Mouse (Mus musculus) testis, postnatal 10 days (tissue): ENCODE measurements around the gene Bpifa2.
A peak's percentile ranks its signal among the peaks of the same experiment; 100 is the strongest.
"Not testable (repeated sequence)": the region's sequence is repeated elsewhere in the genome, so short reads cannot be mapped to it uniquely, and the experiment has no call there.

Experiments used
- DNase-seq: peaks from one replicate; pipeline ENCODE4 v3.0.0; 2021; ENCODE audit warnings: low spot score

Gene Bpifa2

GRCm38 (mm10) chr2:154007965-154008364 lies at the start of gene Bpifa2:
Bpifa2 (plus strand) TSS chr2:154008265.
- DNase-seq: no peak

- DNase-seq: no peak
These were observed 45.2 kb upstream of the Bpifa2 start for GRCm38 (mm10) chr2:153962821-153963331.

GRCm38 (mm10) chr2:153963334-153963733 lies 44.7 kb upstream of the Bpifa2 start:
- no peak for DNase-seq

- DNase-seq: no peak
These were observed 37.8 kb upstream of the Bpifa2 start for GRCm38 (mm10) chr2:153970221-153970620.

GRCm38 (mm10) chr2:153974582-153974981 lies 33.5 kb upstream of the Bpifa2 start, which contains the start of gene Bpifa6:
Bpifa6 (plus strand) TSS chr2:153974945.
- no peak for DNase-seq

- DNase-seq: peak; percentile 91
These were observed 12.3 kb upstream of the Bpifa2 start for GRCm38 (mm10) chr2:153995770-153996169.

GRCm38 (mm10) chr2:154000501-154000900 lies 7.6 kb upstream of the Bpifa2 start:
- DNase-seq: no peak

- no peak for DNase-seq
These were observed 7.0 kb upstream of the Bpifa2 start for GRCm38 (mm10) chr2:154001056-154001455.

GRCm38 (mm10) chr2:154004456-154004855 lies 3.6 kb upstream of the Bpifa2 start:
- DNase-seq: no peak

GRCm38 (mm10) chr2:154005094-154005493 lies 3.0 kb upstream of the Bpifa2 start:
- no peak for DNase-seq

GRCm38 (mm10) chr2:154005734-154006133 lies 2.3 kb upstream of the Bpifa2 start:
- DNase-seq: no peak

- DNase-seq: no peak
These were observed 1.7 kb upstream of the Bpifa2 start for GRCm38 (mm10) chr2:154006331-154006730.

- DNase-seq: no peak
These were observed 684 bp upstream of the Bpifa2 start for GRCm38 (mm10) chr2:154007381-154007780.

GRCm38 (mm10) chr2:154017990-154018389 lies 9.9 kb downstream of the Bpifa2 start:
- DNase-seq: no peak

GRCm38 (mm10) chr2:154024676-154025075 lies 16.6 kb downstream of the Bpifa2 start:
- DNase-seq: not testable (repeated sequence)

GRCm38 (mm10) chr2:154038932-154039331 lies 30.9 kb downstream of the Bpifa2 start:
- DNase-seq: peak; percentile 62

GRCm38 (mm10) chr2:154044743-154045142 lies 36.7 kb downstream of the Bpifa2 start:
- no peak for DNase-seq

- DNase-seq: no peak
These were observed 50.6 kb downstream of the Bpifa2 start for GRCm38 (mm10) chr2:154058690-154059089.
